Mouse (Mus musculus) forebrain, embryonic 12.5 days (tissue): ENCODE measurements around the gene Tbc1d16. TPM values are rescaled to one million over a fixed set of nuclear protein-coding genes. Genes with fewer than 3 reads are reported as not detected.
A peak's percentile ranks its signal among the peaks of the same experiment; 100 is the strongest.

ENCODE experiments used
- ATAC-seq: fragments of 200-750 bp; cut with Nextera tagmentation; 2 replicates; pipeline ENCODE4 v1.8.0; 2017; ENCODE audit warnings: moderate TSS enrichment; ENCODE audit not compliant: low FRiP score
- H3K27ac ChIP-seq: fragments of 300-500 bp; sonication (generic); 2 replicates; pipeline ENCODE4 v1.5.1; 2016; ENCODE audit warnings: mild to moderate bottlenecking
- H3K27me3 ChIP-seq: fragments of 300-500 bp; sonication (generic); 2 replicates; pipeline ENCODE4 v1.6.1; 2016; ENCODE audit warnings: mild to moderate bottlenecking
- H3K36me3 ChIP-seq: fragments of 300-500 bp; sonication (generic); replicated peaks from 2 replicates; pipeline ENCODE4 v1.6.1; 2016; ENCODE audit warnings: mild to moderate bottlenecking
- H3K4me1 ChIP-seq: fragments of 300-500 bp; sonication (generic); 2 replicates; pipeline ENCODE4 v1.6.1; 2016
- H3K4me2 ChIP-seq: fragments of 300-500 bp; sonication (generic); 2 replicates; pipeline ENCODE4 v1.6.1; 2016; ENCODE audit warnings: mild to moderate bottlenecking, moderate library complexity
- H3K4me3 ChIP-seq: fragments of 300-500 bp; sonication (generic); replicated peaks from 2 replicates; pipeline ENCODE4 v1.5.1; 2016; ENCODE audit warnings: mild to moderate bottlenecking
- H3K9ac ChIP-seq: fragments of 300-500 bp; sonication (generic); 2 replicates; pipeline ENCODE4 v1.6.1; 2016; ENCODE audit warnings: mild to moderate bottlenecking
- H3K9me3 ChIP-seq: fragments of 300-500 bp; sonication (generic); 2 replicates; pipeline ENCODE4 v1.6.1; 2016
- WGBS: fragments of 180-500 bp; shearing (Covaris S2); methylation state at CpG from one replicate; pipeline ENCODE4 v1.1.7; 2016; 5-methylcytosine and 5-hydroxymethylcytosine counted together
- polyA plus RNA-seq: library from polyadenylated mRNA; unstranded; fragments of >200 nt; fragmentation: Nextera tagmentation; extraction: Ambion mirVana; gene quantifications from 2 replicates; pipeline ENCODE4 v1.2.1, GENCODE M21; 2016

The Tbc1d16 gene
- polyA plus RNA-seq, 1 experiment from 2014 or later = 28.1 TPM

GRCm38 (mm10) chr11:119181861-119182395 is 46.4 kb downstream of the Tbc1d16 start:
- Histone ChIP-seq H3K4me3 (no peak overlapping the region), H3K36me3 (no peaks in the 10 kb centered on the region; the same call in 1 of the 2 replicates), H3K9ac (no peak overlapping the region), H3K4me2 (no peak overlapping the region), H3K4me1 (peaks cover 57% of the 10 kb centered on the region), H3K9me3 (no peaks in the 10 kb centered on the region), H3K27ac (0 out of 2 replicates have a peak overlapping the region, but pooled peaks have one; percentile 42), H3K27me3 (no peaks in the 10 kb centered on the region)
- 83% methylated on average over 12 of the region's 12 CpGs for WGBS
- no peak for ATAC-seq

- Histone ChIP-seq H3K4me1 (peaks cover 64% of the 10 kb centered on the region), H3K9ac (no peak overlapping the region), H3K4me3 (no peak overlapping the region), H3K27me3 (no peaks in the 10 kb centered on the region), H3K4me2 (no peak overlapping the region), H3K36me3 (no peaks in the 10 kb centered on the region; the same call in 1 of the 2 replicates), H3K27ac (0 out of 2 replicates have a peak overlapping the region, but pooled peaks have one; percentile 42), H3K9me3 (no peaks in the 10 kb centered on the region)
- WGBS = 87% methylated on average over 14 of the region's 14 CpGs
- no peak for ATAC-seq
Measured at GRCm38 (mm10) chr11:119180824-119181582, 47.3 kb downstream of the Tbc1d16 start.

- 77% methylated on average over 8 of the region's 8 CpGs for WGBS
- Histone ChIP-seq H3K4me3 (no peak overlapping the region), H3K9ac (no peak overlapping the region), H3K4me2 (no peak overlapping the region), H3K27me3 (no peaks in the 10 kb centered on the region), H3K9me3 (no peaks in the 10 kb centered on the region), H3K27ac (no peak overlapping the region), H3K36me3 (peaks cover 9% of the 10 kb centered on the region), H3K4me1 (peaks cover 56% of the 10 kb centered on the region)
- ATAC-seq = no peak
Measured at GRCm38 (mm10) chr11:119178317-119178716, 50.0 kb downstream of the Tbc1d16 start.

GRCm38 (mm10) chr11:119176389-119177179 is 51.7 kb downstream of the Tbc1d16 start:
- ATAC-seq = peak; percentile 47
- H3K9me3 ChIP-seq = no peaks in the 10 kb centered on the region
- H3K27ac ChIP-seq = peak overlapping the region; percentile 70
- H3K4me3 ChIP-seq = no peak overlapping the region
- 74% methylated on average over 26 of the region's 27 CpGs for WGBS
- H3K4me2 ChIP-seq = 0 out of 2 replicates have a peak overlapping the region, but pooled peaks have one; percentile 0
- H3K27me3 ChIP-seq = no peaks in the 10 kb centered on the region
- H3K9ac ChIP-seq = peak overlapping the region; percentile 21
- H3K4me1 ChIP-seq = peaks cover 39% of the 10 kb centered on the region
- peaks cover 9% of the 10 kb centered on the region; the same call in 1 of the 2 replicates for H3K36me3 ChIP-seq

- Histone ChIP-seq H3K4me1 (peaks cover 8% of the 10 kb centered on the region), H3K9me3 (no peaks in the 10 kb centered on the region), H3K36me3 (peaks cover 9% of the 10 kb centered on the region), H3K27me3 (no peaks in the 10 kb centered on the region), H3K27ac (no peak overlapping the region; the same call in 1 of the 2 replicates), H3K9ac (no peak overlapping the region), H3K4me2 (no peak overlapping the region), H3K4me3 (no peak overlapping the region)
- ATAC-seq = no peak
- WGBS = 90% methylated on average over 7 of the region's 7 CpGs
Measured at GRCm38 (mm10) chr11:119171588-119171987, 56.7 kb downstream of the Tbc1d16 start.

GRCm38 (mm10) chr11:119168851-119169250 is 59.4 kb downstream of the Tbc1d16 start:
- ATAC-seq = no peak
- Histone ChIP-seq H3K36me3 (no peaks in the 10 kb centered on the region; the same call in 1 of the 2 replicates), H3K9ac (no peak overlapping the region), H3K9me3 (no peaks in the 10 kb centered on the region), H3K4me3 (no peak overlapping the region), H3K4me2 (no peak overlapping the region), H3K27me3 (no peaks in the 10 kb centered on the region), H3K27ac (no peak overlapping the region), H3K4me1 (peaks cover 12% of the 10 kb centered on the region)
- WGBS = 88% methylated on average over 1 of the region's 1 CpGs

GRCm38 (mm10) chr11:119165995-119166394 is 62.3 kb downstream of the Tbc1d16 start:
- H3K27me3 ChIP-seq = no peaks in the 10 kb centered on the region
- H3K36me3 ChIP-seq = no peaks in the 10 kb centered on the region
- H3K9ac ChIP-seq = no peak overlapping the region
- H3K4me1 ChIP-seq = peaks cover 15% of the 10 kb centered on the region
- H3K27ac ChIP-seq = no peak overlapping the region
- 90% methylated on average over 10 of the region's 10 CpGs for WGBS
- no peak overlapping the region for H3K4me3 ChIP-seq
- no peak overlapping the region for H3K4me2 ChIP-seq
- ATAC-seq = no peak
- no peaks in the 10 kb centered on the region for H3K9me3 ChIP-seq

GRCm38 (mm10) chr11:119164375-119164774 is 63.9 kb downstream of the Tbc1d16 start:
- peaks cover 22% of the 10 kb centered on the region for H3K4me1 ChIP-seq
- H3K4me3 ChIP-seq = no peak overlapping the region
- no peaks in the 10 kb centered on the region for H3K9me3 ChIP-seq
- 83% methylated on average over 7 of the region's 7 CpGs for WGBS
- H3K36me3 ChIP-seq = no peaks in the 10 kb centered on the region
- no peak overlapping the region for H3K9ac ChIP-seq
- ATAC-seq = no peak
- no peak overlapping the region for H3K4me2 ChIP-seq
- H3K27me3 ChIP-seq = no peaks in the 10 kb centered on the region
- no peak overlapping the region for H3K27ac ChIP-seq

- Histone ChIP-seq H3K9me3 (no peaks in the 10 kb centered on the region), H3K9ac (no peak overlapping the region), H3K4me3 (no peak overlapping the region), H3K4me1 (peaks cover 29% of the 10 kb centered on the region), H3K36me3 (no peaks in the 10 kb centered on the region), H3K27ac (no peak overlapping the region), H3K27me3 (peaks cover 2% of the 10 kb centered on the region; the same call in 1 of the 2 replicates), H3K4me2 (no peak overlapping the region)
- ATAC-seq = no peak
- 95% methylated on average over 7 of the region's 7 CpGs for WGBS
Measured at GRCm38 (mm10) chr11:119163734-119163992, 64.6 kb downstream of the Tbc1d16 start.

GRCm38 (mm10) chr11:119162959-119163733 is 65.2 kb downstream of the Tbc1d16 start:
- Histone ChIP-seq H3K4me1 (peaks cover 34% of the 10 kb centered on the region), H3K36me3 (no peaks in the 10 kb centered on the region), H3K9ac (no peak overlapping the region), H3K27ac (no peak overlapping the region), H3K4me2 (no peak overlapping the region), H3K9me3 (no peaks in the 10 kb centered on the region), H3K27me3 (peaks cover 6% of the 10 kb centered on the region; the same call in 1 of the 2 replicates), H3K4me3 (no peak overlapping the region)
- no peak for ATAC-seq
- WGBS = 90% methylated on average over 22 of the region's 22 CpGs

- no peak overlapping the region for H3K4me2 ChIP-seq
- H3K4me3 ChIP-seq = no peak overlapping the region
- WGBS = 88% methylated on average over 2 of the region's 2 CpGs
- ATAC-seq = no peak
- no peaks in the 10 kb centered on the region for H3K9me3 ChIP-seq
- H3K4me1 ChIP-seq = peaks cover 49% of the 10 kb centered on the region
- no peaks in the 10 kb centered on the region for H3K36me3 ChIP-seq
- H3K9ac ChIP-seq = no peak overlapping the region
- H3K27me3 ChIP-seq = peaks cover 6% of the 10 kb centered on the region; the same call in 1 of the 2 replicates
- no peak overlapping the region for H3K27ac ChIP-seq
Measured at GRCm38 (mm10) chr11:119161665-119162064, 66.6 kb downstream of the Tbc1d16 start.

- H3K27ac ChIP-seq = no peak overlapping the region
- H3K9ac ChIP-seq = no peak overlapping the region
- no peak for ATAC-seq
- no peaks in the 10 kb centered on the region for H3K9me3 ChIP-seq
- no peak overlapping the region for H3K4me2 ChIP-seq
- H3K27me3 ChIP-seq = peaks cover 11% of the 10 kb centered on the region
- 93% methylated on average over 5 of the region's 5 CpGs for WGBS
- H3K4me3 ChIP-seq = no peak overlapping the region
- peaks cover 58% of the 10 kb centered on the region for H3K4me1 ChIP-seq
- peaks cover 5% of the 10 kb centered on the region for H3K36me3 ChIP-seq
Measured at GRCm38 (mm10) chr11:119160050-119160449, 68.2 kb downstream of the Tbc1d16 start.
